Mouse (Mus musculus) lung, postnatal 0 days (tissue): ENCODE results near the gene Scpep1. TPM values are rescaled to one million over a fixed set of nuclear protein-coding genes. Genes with fewer than 3 reads are reported as not detected.
A peak's percentile ranks its signal among the peaks of the same experiment; 100 is the strongest.

Source experiments
- ATAC-seq: fragments of 200-750 bp; cut with Nextera tagmentation; 2 replicates; pipeline ENCODE4 v1.8.0; 2017; ENCODE audit warnings: moderate library complexity
- DNase-seq: peaks from one replicate; pipeline ENCODE4 v3.0.0-alpha.2; 2016; ENCODE audit warnings: low spot score
- H3K27ac ChIP-seq: fragments of 300-500 bp; sonication (generic); 2 replicates; pipeline ENCODE4 v1.5.1; 2014; ENCODE audit warnings: antibody characterized with exemption, mild to moderate bottlenecking, low read length, mixed read lengths
- H3K27me3 ChIP-seq: fragments of 300-500 bp; sonication (generic); replicated peaks from 2 replicates; pipeline ENCODE4 v1.6.1; 2014; ENCODE audit warnings: low read length, mixed read lengths; ENCODE audit not compliant: insufficient read depth
- H3K36me3 ChIP-seq: fragments of 300-500 bp; sonication (generic); 2 replicates; pipeline ENCODE4 v1.6.1; 2014; ENCODE audit warnings: low read length, mixed read lengths; ENCODE audit not compliant: insufficient read depth
- H3K4me1 ChIP-seq: fragments of 300-500 bp; sonication (generic); 2 replicates; pipeline ENCODE4 v1.6.1; 2014; ENCODE audit warnings: antibody characterized with exemption, low read depth, low read length, mixed read lengths; ENCODE audit not compliant: insufficient read depth
- H3K4me2 ChIP-seq: fragments of 300-500 bp; sonication (generic); replicated peaks from 2 replicates; pipeline ENCODE4 v1.6.1; 2014; ENCODE audit warnings: low read depth, mild to moderate bottlenecking, low read length, moderate library complexity, mixed read lengths
- H3K4me3 ChIP-seq: fragments of 300-500 bp; sonication (generic); 2 replicates; pipeline ENCODE4 v1.5.1; 2014; ENCODE audit warnings: low read depth, low read length
- H3K9ac ChIP-seq: fragments of 300-500 bp; sonication (generic); replicated peaks from 2 replicates; pipeline ENCODE4 v1.6.1; 2014; ENCODE audit warnings: low read depth, mild to moderate bottlenecking
- H3K9me3 ChIP-seq: fragments of 300-500 bp; sonication (generic); 2 replicates; pipeline ENCODE4 v1.6.1; 2016; ENCODE audit warnings: low read length, mixed read lengths
- CTCF ChIP-seq: IDR thresholded peaks from 2 replicates; pipeline ENCODE4 v1.5.1; 2016; ENCODE audit warnings: antibody characterized with exemption, mild to moderate bottlenecking
- EP300 ChIP-seq: IDR thresholded peaks from 2 replicates; pipeline ENCODE4 v1.6.1; 2016; ENCODE audit warnings: antibody characterized with exemption, mild to moderate bottlenecking, control low read depth
- WGBS: fragments of 180-500 bp; shearing (Covaris S2); extraction: QIAGEN DNeasy Blood & Tissue Kit; methylation state at CpG from one replicate; pipeline ENCODE4 v1.1.7; 2014; 5-methylcytosine and 5-hydroxymethylcytosine counted together
- polyA plus RNA-seq: library from polyadenylated mRNA; unstranded; fragments of >200 nt; fragmentation: Nextera tagmentation; extraction: Ambion mirVana; gene quantifications from 2 replicates; pipeline ENCODE4 v1.2.1, GENCODE M21; 2015

Gene Scpep1
- polyA plus RNA-seq, 1 experiment from 2014 or later, result 68.8 TPM

DNA sequence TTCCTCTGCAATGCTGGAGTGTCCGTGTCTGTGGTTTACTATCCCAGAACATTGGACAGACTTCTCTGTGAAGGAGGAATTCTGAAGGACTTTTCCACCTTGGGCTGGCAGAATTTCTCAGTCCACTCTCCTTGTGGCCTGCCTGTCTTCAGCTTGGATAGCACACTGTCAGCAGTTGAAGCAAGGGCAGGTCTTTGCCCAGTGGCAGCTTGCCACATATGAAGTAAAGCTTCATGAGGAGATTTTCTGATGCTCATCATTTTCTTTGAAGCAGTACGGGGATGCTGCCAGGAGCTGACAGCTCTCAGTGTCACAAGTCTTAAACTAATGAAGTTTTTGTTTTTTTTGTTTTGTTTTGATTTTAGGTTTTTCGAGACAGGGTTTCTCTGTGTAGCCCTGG lies 3.6 kb upstream of the Scpep1 start:
- Histone ChIP-seq H3K4me3 (no peak overlapping the region), H3K4me1 (no peaks in the 10 kb centered on the region), H3K27ac (no peak overlapping the region), H3K36me3 (no peaks in the 10 kb centered on the region), H3K4me2 (no peak overlapping the region), H3K9ac (no peak overlapping the region), H3K27me3 (no peaks in the 10 kb centered on the region), H3K9me3 (no peaks in the 10 kb centered on the region)
- 57% methylated on average over 3 of the region's 3 CpGs for WGBS
- no peak for TF ChIP-seq CTCF
- ATAC-seq (no peak), DNase-seq (no peak)

DNA sequence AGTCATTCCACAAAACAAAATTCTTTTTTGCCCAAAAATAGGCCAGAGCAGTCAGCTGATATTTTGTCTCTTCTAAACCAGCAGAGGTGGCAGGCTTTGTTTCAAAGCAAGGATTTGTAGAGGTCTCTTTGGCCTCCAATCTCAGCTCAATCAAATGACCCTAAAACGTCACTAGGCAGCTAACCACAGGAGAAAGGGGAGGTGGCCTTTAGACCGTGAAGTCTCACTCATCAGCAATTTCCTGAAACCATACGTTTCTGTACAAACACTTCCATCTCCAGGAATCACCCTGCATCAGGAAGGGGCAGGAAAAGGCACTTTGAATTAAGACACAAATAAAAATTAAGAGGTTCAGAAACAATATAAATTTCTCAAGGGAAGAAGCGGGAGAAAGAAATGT lies 462 bp downstream of the Scpep1 start:
- Histone ChIP-seq H3K9me3 (no peaks in the 10 kb centered on the region), H3K4me2 (peak overlapping the region; percentile 54), H3K4me1 (no peaks in the 10 kb centered on the region), H3K27ac (peak overlapping the region; percentile 43), H3K27me3 (no peaks in the 10 kb centered on the region), H3K9ac (no peak overlapping the region), H3K36me3 (no peaks in the 10 kb centered on the region), H3K4me3 (peak overlapping the region; percentile 41)
- peak; percentile 71 for DNase-seq
- peak; percentile 67 for ATAC-seq
- TF ChIP-seq EP300, result no peak
- TF ChIP-seq CTCF, result no peak
- WGBS, result 0% methylated on average over 4 of the region's 4 CpGs

DNA sequence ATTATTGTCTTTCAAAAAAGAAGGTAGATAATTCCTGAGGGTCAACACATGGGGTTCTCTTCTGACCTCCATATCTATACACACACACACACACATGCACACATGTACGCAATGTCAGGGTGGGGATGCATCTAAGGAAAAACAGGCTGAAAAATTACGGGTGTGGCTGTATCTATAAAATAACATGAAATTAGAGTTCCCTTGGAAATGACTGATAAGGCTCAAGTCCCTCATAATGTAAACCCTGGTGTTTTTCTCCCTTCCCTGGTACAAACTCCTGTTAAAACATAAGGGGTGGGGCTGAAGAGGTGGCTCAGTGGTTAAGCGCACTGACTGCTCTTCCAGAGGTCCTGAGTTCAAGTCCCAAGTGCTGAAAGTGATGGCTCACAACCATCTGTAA lies 1.7 kb downstream of the Scpep1 start:
- WGBS, result 82% methylated on average over 3 of the region's 3 CpGs
- ATAC-seq, result no peak
- Histone ChIP-seq H3K27me3 (no peaks in the 10 kb centered on the region), H3K36me3 (no peaks in the 10 kb centered on the region), H3K4me2 (no peak overlapping the region), H3K27ac (no peak overlapping the region), H3K9ac (no peak overlapping the region), H3K4me1 (no peaks in the 10 kb centered on the region), H3K4me3 (no peak overlapping the region), H3K9me3 (no peaks in the 10 kb centered on the region)
- no peak for DNase-seq
- TF ChIP-seq EP300, result no peak
- no peak for TF ChIP-seq CTCF

DNA sequence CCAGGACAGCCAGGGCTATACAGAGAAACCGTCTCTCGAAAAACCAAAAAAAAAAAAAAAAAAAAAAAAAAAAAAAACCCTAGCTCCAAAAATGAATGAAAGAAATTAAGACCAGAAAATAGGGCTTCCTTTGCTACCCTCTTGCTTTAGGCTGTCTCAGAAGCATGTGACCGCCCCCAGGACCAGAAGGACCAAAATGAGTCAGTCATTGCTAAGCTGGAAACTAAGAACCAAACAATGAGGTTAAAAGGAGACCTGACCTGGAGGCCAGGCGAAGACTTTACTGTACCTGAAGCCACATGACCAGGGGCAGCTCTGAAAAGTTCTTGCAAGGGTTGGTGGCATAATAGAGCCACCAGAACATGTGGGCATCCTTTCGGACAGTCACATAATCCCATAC lies 3.1 kb downstream of the Scpep1 start:
- Histone ChIP-seq H3K9me3 (no peaks in the 10 kb centered on the region), H3K27ac (no peak overlapping the region), H3K36me3 (no peaks in the 10 kb centered on the region), H3K27me3 (no peaks in the 10 kb centered on the region), H3K4me1 (no peaks in the 10 kb centered on the region), H3K9ac (no peak overlapping the region), H3K4me2 (no peak overlapping the region), H3K4me3 (no peak overlapping the region)
- WGBS, result 96% methylated on average over 5 of the region's 5 CpGs
- no peak for TF ChIP-seq CTCF
- no peak for TF ChIP-seq EP300
- ATAC-seq (no peak), DNase-seq (no peak)

DNA sequence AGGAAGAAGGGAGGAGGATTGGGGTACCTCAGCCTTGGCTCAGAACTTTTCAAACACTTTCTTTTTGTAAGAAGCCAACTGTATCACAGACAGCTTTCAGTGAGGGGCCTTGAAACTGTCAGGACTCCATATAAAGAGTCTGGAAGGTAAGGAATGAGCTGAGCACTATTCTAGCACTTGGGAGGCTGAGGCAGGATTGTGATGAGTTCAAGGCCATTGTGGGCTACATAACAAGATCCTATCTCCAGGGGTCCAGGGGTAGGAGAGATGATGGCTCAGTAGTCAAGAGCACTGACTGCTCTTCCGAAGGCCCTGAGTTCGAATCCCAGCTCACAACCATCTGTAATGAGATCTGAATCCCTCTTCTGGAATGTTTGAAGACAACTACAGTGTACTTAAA lies 3.7 kb downstream of the Scpep1 start:
- H3K27ac ChIP-seq, result no peak overlapping the region
- ATAC-seq (no peak), DNase-seq (no peak)
- H3K9ac ChIP-seq, result no peak overlapping the region
- no peaks in the 10 kb centered on the region for H3K36me3 ChIP-seq
- no peaks in the 10 kb centered on the region for H3K27me3 ChIP-seq
- no peaks in the 10 kb centered on the region for H3K9me3 ChIP-seq
- WGBS, result 98% methylated on average over 2 of the region's 2 CpGs
- TF ChIP-seq EP300, result no peak
- TF ChIP-seq CTCF, result no peak
- H3K4me2 ChIP-seq, result no peak overlapping the region
- H3K4me1 ChIP-seq, result no peaks in the 10 kb centered on the region
- no peak overlapping the region for H3K4me3 ChIP-seq

DNA sequence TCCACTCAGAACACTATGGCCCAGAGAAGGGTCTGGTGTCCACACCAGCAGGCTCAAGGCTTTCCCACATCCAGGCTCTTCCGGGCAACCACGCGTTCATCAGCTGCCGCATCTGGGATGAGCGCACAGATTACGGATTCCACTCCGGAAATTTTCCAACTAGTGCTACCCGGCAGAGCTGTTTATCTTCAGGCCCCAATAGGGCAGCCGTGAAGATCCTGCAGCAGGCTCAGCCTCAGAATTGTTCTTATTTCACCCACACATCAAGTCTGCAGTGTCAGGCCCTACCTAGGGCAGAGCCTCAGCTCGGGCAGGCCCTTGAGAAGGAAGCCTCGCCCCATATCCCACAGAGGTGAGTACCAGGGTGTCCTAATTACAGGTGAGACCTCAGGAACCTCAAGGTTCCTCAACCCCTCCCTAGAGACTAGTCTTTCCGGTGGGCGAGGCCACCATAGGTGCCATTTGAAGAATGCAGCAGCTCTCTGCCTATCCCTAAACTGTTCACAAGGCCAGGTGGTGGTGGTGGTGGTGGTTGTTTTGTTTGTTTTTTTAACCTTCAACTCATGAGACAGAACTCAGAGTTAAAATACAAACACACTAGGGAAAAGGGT lies 4.5 kb downstream of the Scpep1 start:
- H3K9ac ChIP-seq, result no peak overlapping the region
- no peak for TF ChIP-seq EP300
- no peak for TF ChIP-seq CTCF
- no peaks in the 10 kb centered on the region for H3K36me3 ChIP-seq
- no peak overlapping the region for H3K4me2 ChIP-seq
- H3K4me3 ChIP-seq, result no peak overlapping the region
- no peaks in the 10 kb centered on the region for H3K27me3 ChIP-seq
- H3K27ac ChIP-seq, result no peak overlapping the region
- no peak for DNase-seq
- ATAC-seq, result no peak
- 78% methylated on average over 13 of the region's 13 CpGs for WGBS
- H3K4me1 ChIP-seq, result no peaks in the 10 kb centered on the region
- no peaks in the 10 kb centered on the region for H3K9me3 ChIP-seq
